Mouse (Mus musculus): ENCODE results near the gene Ap1b1. TPM values are rescaled to one million over a fixed set of nuclear protein-coding genes. Genes with fewer than 3 reads are reported as not detected.
A peak's percentile ranks its signal among the peaks of the same experiment; 100 is the strongest.

Ap1b1 gene
- polyA plus RNA-seq, 1 experiment: 140 TPM

GRCm38 (mm10) chr11:5060756-5061412 is 74.3 kb downstream of the Ap1b1 start:
- Histone ChIP-seq H3K4me3 (ENCODE audit: control insufficient read depth, insufficient read depth, low read length) (no peak overlapping the region), H3K4me1 (replicated peaks; ENCODE audit: control insufficient read depth, insufficient read depth, low read length) (peaks cover 27% of the 10 kb centered on the region), H3K27me3 (ENCODE audit: control insufficient read depth, insufficient read depth, low read length) (peaks cover 50% of the 10 kb centered on the region), H3K27ac (ENCODE audit: control insufficient read depth, insufficient read depth, low read length) (no peak overlapping the region), H3K36me3 (ENCODE audit: control insufficient read depth, insufficient read depth, low read length) (no peaks in the 10 kb centered on the region)
- DNase-seq: no peak
- WGBS: 69% methylated on average over 28 of the region's 28 CpGs
- TF ChIP-seq POLR2A (IDR thresholded peaks at IDR 0.05; ENCODE audit: control insufficient read depth, extremely low read depth, insufficient read depth, low read length, poor library complexity) (no peak), CTCF (IDR thresholded peaks at IDR 0.05; ENCODE audit: borderline replicate concordance, control insufficient read depth, extremely low read depth, insufficient read depth, low read length, poor library complexity) (no peak)

- no peaks in the 10 kb centered on the region for H3K36me3 ChIP-seq (ENCODE audit: control insufficient read depth, insufficient read depth, low read length)
- no peak for TF ChIP-seq POLR2A (IDR thresholded peaks at IDR 0.05; ENCODE audit: control insufficient read depth, extremely low read depth, insufficient read depth, low read length, poor library complexity)
- no peak for TF ChIP-seq CTCF (IDR thresholded peaks at IDR 0.05; ENCODE audit: borderline replicate concordance, control insufficient read depth, extremely low read depth, insufficient read depth, low read length, poor library complexity)
- peaks cover 50% of the 10 kb centered on the region for H3K27me3 ChIP-seq (ENCODE audit: control insufficient read depth, insufficient read depth, low read length)
- DNase-seq: peak; percentile 48
- H3K4me1 ChIP-seq (replicated peaks; ENCODE audit: control insufficient read depth, insufficient read depth, low read length): peaks cover 27% of the 10 kb centered on the region
- H3K27ac ChIP-seq (ENCODE audit: control insufficient read depth, insufficient read depth, low read length): no peak overlapping the region
- WGBS: 2% methylated on average over 62 of the region's 62 CpGs
- no peak overlapping the region for H3K4me3 ChIP-seq (ENCODE audit: control insufficient read depth, insufficient read depth, low read length)
Observed at GRCm38 (mm10) chr11:5061413-5062139, 75.0 kb downstream of the Ap1b1 start.

- no peaks in the 10 kb centered on the region for H3K36me3 ChIP-seq (ENCODE audit: control insufficient read depth, insufficient read depth, low read length)
- peaks cover 47% of the 10 kb centered on the region for H3K27me3 ChIP-seq (ENCODE audit: control insufficient read depth, insufficient read depth, low read length)
- no peak overlapping the region for H3K27ac ChIP-seq (ENCODE audit: control insufficient read depth, insufficient read depth, low read length)
- peaks cover 27% of the 10 kb centered on the region for H3K4me1 ChIP-seq (replicated peaks; ENCODE audit: control insufficient read depth, insufficient read depth, low read length)
- WGBS: 27% methylated on average over 13 of the region's 13 CpGs
- no peak overlapping the region for H3K4me3 ChIP-seq (ENCODE audit: control insufficient read depth, insufficient read depth, low read length)
- TF ChIP-seq POLR2A (IDR thresholded peaks at IDR 0.05; ENCODE audit: control insufficient read depth, extremely low read depth, insufficient read depth, low read length, poor library complexity) (no peak), CTCF (IDR thresholded peaks at IDR 0.05; ENCODE audit: borderline replicate concordance, control insufficient read depth, extremely low read depth, insufficient read depth, low read length, poor library complexity) (no peak)
- DNase-seq: no peak
Observed at GRCm38 (mm10) chr11:5062326-5062725, 75.7 kb downstream of the Ap1b1 start.

- 81% methylated on average over 13 of the region's 13 CpGs for WGBS
- Histone ChIP-seq H3K4me1 (replicated peaks; ENCODE audit: control insufficient read depth, insufficient read depth, low read length) (peaks cover 22% of the 10 kb centered on the region), H3K36me3 (ENCODE audit: control insufficient read depth, insufficient read depth, low read length) (peaks cover under 1% of the 10 kb centered on the region; the same call in 1 of the 2 replicates), H3K27me3 (ENCODE audit: control insufficient read depth, insufficient read depth, low read length) (peaks cover 44% of the 10 kb centered on the region), H3K27ac (ENCODE audit: control insufficient read depth, insufficient read depth, low read length) (no peak overlapping the region), H3K4me3 (ENCODE audit: control insufficient read depth, insufficient read depth, low read length) (no peak overlapping the region)
- DNase-seq: no peak
- TF ChIP-seq POLR2A (IDR thresholded peaks at IDR 0.05; ENCODE audit: control insufficient read depth, extremely low read depth, insufficient read depth, low read length, poor library complexity) (no peak), CTCF (IDR thresholded peaks at IDR 0.05; ENCODE audit: borderline replicate concordance, control insufficient read depth, extremely low read depth, insufficient read depth, low read length, poor library complexity) (no peak)
Observed at GRCm38 (mm10) chr11:5062860-5063505, 76.4 kb downstream of the Ap1b1 start.

- Histone ChIP-seq H3K27me3 (ENCODE audit: control insufficient read depth, insufficient read depth, low read length) (peaks cover 39% of the 10 kb centered on the region), H3K4me3 (ENCODE audit: control insufficient read depth, insufficient read depth, low read length) (no peak overlapping the region), H3K4me1 (replicated peaks; ENCODE audit: control insufficient read depth, insufficient read depth, low read length) (peaks cover 17% of the 10 kb centered on the region), H3K36me3 (ENCODE audit: control insufficient read depth, insufficient read depth, low read length) (peaks cover 8% of the 10 kb centered on the region), H3K27ac (ENCODE audit: control insufficient read depth, insufficient read depth, low read length) (no peak overlapping the region)
- TF ChIP-seq CTCF (IDR thresholded peaks at IDR 0.05; ENCODE audit: borderline replicate concordance, control insufficient read depth, extremely low read depth, insufficient read depth, low read length, poor library complexity) (no peak), POLR2A (IDR thresholded peaks at IDR 0.05; ENCODE audit: control insufficient read depth, extremely low read depth, insufficient read depth, low read length, poor library complexity) (no peak)
- no peak for DNase-seq
- WGBS: 78% methylated on average over 31 of the region's 31 CpGs
Observed at GRCm38 (mm10) chr11:5063561-5064281, 77.1 kb downstream of the Ap1b1 start.

Measured in thymus, adult 2 months (tissue).